Mouse (Mus musculus): Measurements from ENCODE around the gene Dgki.

DNA sequence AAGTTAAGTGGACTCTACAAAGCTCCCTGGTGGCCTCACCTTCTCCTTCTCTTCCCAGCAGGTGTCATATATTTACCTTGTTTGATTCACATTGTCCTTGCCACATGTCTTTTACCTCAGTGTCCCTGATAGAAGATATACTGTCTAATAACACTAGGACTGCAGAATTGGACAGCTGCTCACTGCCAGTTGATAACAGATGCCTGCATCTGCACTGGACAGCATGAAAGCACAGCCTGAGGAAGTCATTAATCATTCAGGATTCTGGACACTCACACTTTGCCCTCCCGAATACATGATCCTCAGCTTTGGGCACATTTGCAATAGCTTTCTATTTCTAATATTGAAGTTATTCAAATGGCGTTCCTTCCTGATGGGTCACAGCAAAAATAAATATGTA is 362.5 kb downstream of the Dgki start:
- no peak for TF ChIP-seq TAL1 (IDR thresholded peaks at IDR 0.05; ENCODE audit: low read length)
- TF ChIP-seq GATA1 (IDR thresholded peaks at IDR 0.05; ENCODE audit: low read length): no peak
